Mouse (Mus musculus) kidney, adult 2 months (tissue): Measurements from ENCODE around the gene Lysmd4. TPM values are rescaled to one million over a fixed set of nuclear protein-coding genes. Genes with fewer than 3 reads are reported as not detected.
A peak's percentile ranks its signal among the peaks of the same experiment; 100 is the strongest.

ENCODE experiments used
- DNase-seq: peaks from one replicate; pipeline ENCODE4 v3.0.0; 2021
- H3K27ac ChIP-seq: fragments of 200-500 bp; 2 replicates; pipeline ENCODE4 v1.5.1; 2012; ENCODE audit warnings: low read depth, low read length, control low read depth, inconsistent platforms; ENCODE audit not compliant: insufficient read depth
- H3K27me3 ChIP-seq: fragments of 200-500 bp; replicated peaks from 2 replicates; pipeline ENCODE4 v1.6.1; 2012; ENCODE audit warnings: mild to moderate bottlenecking, moderate library complexity, low read length, inconsistent platforms; ENCODE audit not compliant: control insufficient read depth, insufficient read depth
- H3K36me3 ChIP-seq: fragments of 200-500 bp; 2 replicates; pipeline ENCODE4 v1.6.1; 2012; ENCODE audit warnings: mild to moderate bottlenecking, moderate library complexity, low read length, inconsistent platforms; ENCODE audit not compliant: control insufficient read depth, insufficient read depth
- H3K4me1 ChIP-seq: fragments of 200-500 bp; 2 replicates; pipeline ENCODE4 v1.6.1; 2011; ENCODE audit warnings: low read length; ENCODE audit not compliant: control insufficient read depth, insufficient read depth
- H3K4me3 ChIP-seq: fragments of 200-500 bp; 2 replicates; pipeline ENCODE4 v1.5.1; 2011; ENCODE audit warnings: mild to moderate bottlenecking, low read depth, low read length, control low read depth; ENCODE audit not compliant: insufficient read depth
- CTCF ChIP-seq: fragments of 200-500 bp; conservative IDR thresholded peaks from 2 replicates; pipeline ENCODE4 v1.5.1; 2011; ENCODE audit warnings: low read depth, mild to moderate bottlenecking, control low read depth, low read length, moderate library complexity, mixed read lengths; ENCODE audit not compliant: insufficient read depth, insufficient read length
- POLR2A ChIP-seq: fragments of 200-500 bp; IDR thresholded peaks from one replicate; pipeline ENCODE4 v1.6.1; 2011; ENCODE audit warnings: low read depth, low read length, control low read depth
- WGBS: fragments of 180-500 bp; shearing (Covaris S2); methylation state at CpG from one replicate; pipeline ENCODE4 v1.1.7; 2018; 5-methylcytosine and 5-hydroxymethylcytosine counted together
- polyA plus RNA-seq: library from polyadenylated mRNA; depleted of rRNA; stranded (reverse); fragments of >200 nt; gene quantifications from 2 replicates; pipeline ENCODE4 v1.2.3, GENCODE M21; 2012; rRNA removed

Gene Lysmd4
- 11.0 and 11.2 TPM in 2 replicates for polyA plus RNA-seq

DNA sequence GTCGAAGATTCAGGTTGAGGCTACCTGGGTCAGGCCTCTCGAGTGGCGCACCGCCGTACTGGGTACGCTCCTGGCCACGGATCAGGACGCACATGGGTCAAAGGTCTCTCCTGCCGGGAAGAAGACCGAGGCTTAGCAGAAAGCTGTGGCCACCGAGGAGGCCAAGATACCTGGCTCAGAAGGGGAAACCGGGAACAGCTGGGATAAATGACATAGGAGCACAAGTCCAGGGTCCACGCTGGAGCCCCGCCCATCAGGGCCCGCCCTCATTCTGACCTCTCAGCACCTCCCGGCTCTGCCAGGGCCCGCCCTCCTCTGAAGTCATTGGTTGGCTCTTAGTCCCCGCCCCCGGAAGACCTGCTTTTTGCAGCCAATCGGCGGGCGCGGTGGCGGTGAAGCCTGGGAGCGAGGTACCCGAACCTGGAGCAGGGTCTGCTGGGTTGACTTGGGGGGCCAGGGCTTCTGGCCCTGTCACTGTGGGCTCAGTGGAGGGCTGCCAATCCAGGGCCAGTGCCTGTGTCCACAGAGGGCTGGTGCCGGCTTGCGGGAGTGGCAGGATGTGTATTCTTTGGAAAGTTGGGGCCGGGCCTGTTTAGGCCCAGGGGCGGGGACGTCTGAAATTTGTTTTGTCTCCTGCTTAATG is at the start of gene Lysmd4:
Lysmd4 (plus strand) TSS at position 325 of the 643 bp plus-strand sequence.
- WGBS: 2% methylated on average over 31 of the region's 31 CpGs
- DNase-seq: peak; percentile 99
- H3K27me3 ChIP-seq: no peaks in the 10 kb centered on the region
- H3K4me3 ChIP-seq: peak within 1 kb of the TSS; percentile 95
- H3K4me1 ChIP-seq: peaks cover 12% of the 10 kb centered on the region; the same call in 1 of the 2 replicates
- peak; percentile 12 for TF ChIP-seq POLR2A
- no peak for TF ChIP-seq CTCF
- H3K36me3 ChIP-seq: no peaks in the 10 kb centered on the region
- peak within 1 kb of the TSS; percentile 62 for H3K27ac ChIP-seq

DNA sequence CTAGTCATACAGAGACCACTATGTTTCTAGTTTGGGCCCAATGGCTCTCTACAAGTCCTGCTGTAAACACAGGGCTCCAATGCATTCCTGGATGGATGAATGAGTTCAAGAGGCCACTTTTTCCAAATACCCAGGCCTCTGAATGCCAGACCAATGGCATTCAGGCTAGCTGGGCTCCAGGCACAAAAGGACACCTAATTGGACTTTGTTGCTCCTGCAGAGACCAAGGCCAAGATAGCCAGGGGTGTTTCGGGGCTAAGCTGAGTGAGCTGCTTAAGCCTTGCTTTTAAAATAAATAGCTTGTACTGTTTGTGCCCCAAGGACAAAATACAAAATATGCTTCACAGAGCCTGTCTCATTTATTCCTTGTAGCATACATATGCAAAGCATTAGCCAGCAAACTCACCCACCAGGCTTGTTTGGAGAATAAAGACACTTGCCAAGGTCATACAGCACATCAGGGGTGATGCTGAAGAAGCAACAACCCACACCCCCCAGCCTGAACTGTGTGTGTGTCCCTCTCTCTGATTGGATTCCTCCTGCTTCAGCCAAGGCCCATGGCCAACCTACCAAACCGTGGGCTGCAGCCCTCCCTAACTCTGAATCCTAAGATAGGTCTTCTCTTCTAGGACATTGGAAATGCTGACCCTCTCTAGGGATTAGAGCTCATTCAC is 48.7 kb upstream of the Lysmd4 start:
- Histone ChIP-seq H3K27me3 (no peaks in the 10 kb centered on the region), H3K27ac (no peak overlapping the region), H3K36me3 (no peaks in the 10 kb centered on the region), H3K4me3 (no peak overlapping the region), H3K4me1 (no peaks in the 10 kb centered on the region)
- no peak for DNase-seq
- 76% methylated on average over 2 of the region's 2 CpGs for WGBS
- TF ChIP-seq POLR2A (no peak), CTCF (no peak)

DNA sequence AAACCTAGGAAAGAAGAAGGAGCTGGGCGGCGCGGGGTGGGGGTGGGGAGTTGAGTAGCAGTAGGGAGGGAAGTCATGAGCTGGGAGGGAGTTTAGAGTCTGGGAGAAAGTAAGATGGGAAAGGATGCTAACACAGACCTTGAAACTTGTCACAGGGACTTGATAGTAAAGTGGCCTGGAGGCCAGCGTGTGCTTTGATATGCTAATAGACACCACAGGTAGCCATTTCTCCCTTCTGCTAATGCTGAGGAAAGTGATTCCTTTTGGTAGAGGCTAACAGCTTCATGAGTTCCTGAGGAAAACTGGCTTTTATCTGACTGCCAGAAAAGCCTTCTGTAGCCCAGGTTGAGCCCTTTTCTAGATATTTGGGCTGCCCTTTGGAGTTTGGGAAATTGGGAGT is 38.6 kb upstream of the Lysmd4 start:
- TF ChIP-seq POLR2A: no peak
- TF ChIP-seq CTCF: no peak
- H3K4me3 ChIP-seq: no peak overlapping the region
- no peaks in the 10 kb centered on the region for H3K27me3 ChIP-seq
- DNase-seq: no peak
- H3K4me1 ChIP-seq: no peaks in the 10 kb centered on the region
- WGBS: 46% methylated on average over 4 of the region's 4 CpGs
- H3K27ac ChIP-seq: no peak overlapping the region
- no peaks in the 10 kb centered on the region for H3K36me3 ChIP-seq

- Histone ChIP-seq H3K27me3 (no peaks in the 10 kb centered on the region), H3K27ac (no peak overlapping the region), H3K4me1 (no peaks in the 10 kb centered on the region), H3K36me3 (no peaks in the 10 kb centered on the region), H3K4me3 (no peak overlapping the region)
- 12% methylated on average over 10 of the region's 10 CpGs for WGBS
- peak; percentile 74 for DNase-seq
- TF ChIP-seq CTCF (peak; percentile 98), POLR2A (no peak)
Measured at GRCm38 (mm10) chr7:67199412-67199811, 22.9 kb upstream of the Lysmd4 start.

GRCm38 (mm10) chr7:67203625-67204024 is 18.7 kb upstream of the Lysmd4 start:
- peak; percentile 41 for DNase-seq

GRCm38 (mm10) chr7:67205734-67206425 is 16.5 kb upstream of the Lysmd4 start:
- Histone ChIP-seq H3K4me3 (no peak overlapping the region), H3K36me3 (no peaks in the 10 kb centered on the region), H3K27ac (no peak overlapping the region)

More at GRCm38 (mm10) chr7:67203625-67204024, 18.7 kb upstream of the Lysmd4 start:
- no peak overlapping the region for H3K27ac ChIP-seq
- H3K4me3 ChIP-seq: no peak overlapping the region
- no peaks in the 10 kb centered on the region for H3K27me3 ChIP-seq
- no peak for TF ChIP-seq CTCF
- no peak for TF ChIP-seq POLR2A
- 44% methylated on average over 3 of the region's 3 CpGs for WGBS
- no peaks in the 10 kb centered on the region for H3K36me3 ChIP-seq
- H3K4me1 ChIP-seq: peaks cover 10% of the 10 kb centered on the region; the same call in 1 of the 2 replicates

DNA sequence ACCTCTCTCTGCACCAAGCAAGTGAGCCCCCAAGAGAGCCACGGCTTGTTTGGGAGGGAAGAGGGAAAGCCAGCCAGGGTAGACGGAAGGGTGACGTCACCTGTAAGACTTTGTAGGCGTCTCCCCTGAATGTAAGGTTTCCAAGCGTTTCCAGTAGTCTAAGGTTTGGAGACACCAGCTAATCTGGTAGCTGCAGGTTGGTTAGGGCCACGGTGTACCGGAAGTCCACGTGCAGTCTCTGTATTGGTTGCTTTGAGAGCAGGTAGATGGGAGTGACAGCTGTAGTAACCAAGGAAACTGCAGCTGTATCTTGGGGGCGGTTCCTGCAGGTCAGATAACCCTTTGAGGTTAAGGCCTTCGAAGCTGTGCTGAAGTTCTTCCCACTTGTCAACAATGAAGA is 15.8 kb upstream of the Lysmd4 start:
- no peak overlapping the region for H3K4me3 ChIP-seq
- TF ChIP-seq POLR2A: no peak
- no peak for DNase-seq
- no peaks in the 10 kb centered on the region for H3K36me3 ChIP-seq
- no peaks in the 10 kb centered on the region for H3K27me3 ChIP-seq
- WGBS: 76% methylated on average over 10 of the region's 10 CpGs
- peaks cover 10% of the 10 kb centered on the region; the same call in 1 of the 2 replicates for H3K4me1 ChIP-seq
- no peak overlapping the region for H3K27ac ChIP-seq

More at GRCm38 (mm10) chr7:67205734-67206425, 16.5 kb upstream of the Lysmd4 start:
- 53% methylated on average over 9 of the region's 9 CpGs for WGBS
- DNase-seq: peak; percentile 82
- no peak for TF ChIP-seq CTCF
- no peak for TF ChIP-seq POLR2A
- Histone ChIP-seq H3K27me3 (no peaks in the 10 kb centered on the region), H3K4me1 (peaks cover 10% of the 10 kb centered on the region; the same call in 1 of the 2 replicates)
